Mouse (Mus musculus) lung, postnatal 0 days (tissue): ENCODE data around the gene Tfap2d.

Source experiments
- CTCF ChIP-seq: IDR thresholded peaks from 2 replicates; pipeline ENCODE4 v1.5.1; 2016; ENCODE audit warnings: antibody characterized with exemption, mild to moderate bottlenecking
- EP300 ChIP-seq: IDR thresholded peaks from 2 replicates; pipeline ENCODE4 v1.6.1; 2016; ENCODE audit warnings: antibody characterized with exemption, mild to moderate bottlenecking, control low read depth

- TF ChIP-seq CTCF (no peak), EP300 (no peak)
Observed at GRCm38 (mm10) chr1:19088078-19088477, 14.7 kb upstream of the Tfap2d start.
